Comparison of ENCODE assay signal across 14 mouse cellular contexts in the genomic region with DNA sequence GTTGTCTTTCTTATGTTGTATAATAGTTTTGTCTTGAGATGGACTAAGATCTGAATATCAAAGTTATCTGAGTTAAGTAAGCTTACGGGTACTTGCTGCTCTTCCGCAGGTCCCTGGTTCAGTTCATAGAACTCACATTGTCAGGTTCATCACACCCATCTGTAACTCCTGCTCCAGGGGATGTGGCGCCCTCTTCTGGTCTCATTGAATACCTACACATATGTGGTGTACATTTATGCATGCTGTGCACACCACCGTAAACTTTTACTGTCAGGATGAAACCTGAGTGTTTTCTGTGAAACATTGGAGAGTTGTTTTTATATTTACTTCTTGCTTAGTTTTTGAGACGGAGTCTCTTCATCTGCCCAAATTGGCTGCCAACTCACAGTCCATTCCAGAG. TPM values are rescaled to one million over a fixed set of nuclear protein-coding genes. Genes with fewer than 3 reads are reported as not detected.
A peak's percentile ranks its signal among the peaks of the same experiment; 100 is the strongest.
DNase-seq lines count a peak whose midpoint lies in the region; ATAC-seq and TF ChIP-seq lines count a peak whose summit lies in the region.
"Had no signal": no experiment of that assay in that cellular context is flagged by ENCODE, and none has a peak within 500 bp of the region (broad histone marks: within the 10 kb centered on the region; RNA-seq: fewer than 3 reads in every experiment).

No protein-coding gene starts in this region.

- no peaks in the 10 kb centered on the region for H3K9me3 ChIP-seq in kidney, postnatal 0 days (replicated peaks; ENCODE audit: low read length)
- H3K9me3 ChIP-seq: heart, embryonic 10.5 days; midbrain, embryonic 13.5 days; neural tube, embryonic 15.5 days had no signal

- H3K4me2 ChIP-seq in kidney, postnatal 0 days (ENCODE audit: low read length) = no peak overlapping the region
- H3K4me2 ChIP-seq: midbrain, embryonic 13.5 days; neural tube, embryonic 15.5 days had no signal

- no peaks in the 10 kb centered on the region for H3K4me1 ChIP-seq in kidney, postnatal 0 days (replicated peaks; ENCODE audit: insufficient read depth, low read length)
- H3K4me1 ChIP-seq: heart, embryonic 10.5 days; midbrain, embryonic 13.5 days; neural tube, embryonic 15.5 days had no signal

- intact Hi-C loops in left cerebral cortex, postnatal 4 days (cut with DNase I) = no loop called here

- H3K4me3 ChIP-seq in kidney, postnatal 0 days (replicated peaks; ENCODE audit: low read depth, low read length) = no peak overlapping the region
- H3K4me3 ChIP-seq: heart, embryonic 10.5 days; midbrain, embryonic 13.5 days; neural tube, embryonic 15.5 days had no signal

- no peak overlapping the region for H3K9ac ChIP-seq in kidney, postnatal 0 days (ENCODE audit: low read depth, low read length)
- H3K9ac ChIP-seq: midbrain, embryonic 13.5 days; neural tube, embryonic 15.5 days had no signal

- no peaks in the 10 kb centered on the region for H3K27me3 ChIP-seq in kidney, postnatal 0 days (ENCODE audit: insufficient read depth, low read length)
- H3K27me3 ChIP-seq: midbrain, embryonic 13.5 days; neural tube, embryonic 15.5 days had no signal

- H3K27ac ChIP-seq in kidney, postnatal 0 days = no peak overlapping the region
- H3K27ac ChIP-seq: heart, embryonic 10.5 days; midbrain, embryonic 13.5 days; neural tube, embryonic 15.5 days had no signal

- H3K36me3 ChIP-seq in kidney, postnatal 0 days (ENCODE audit: insufficient read depth, low read length) = peaks cover 48% of the 10 kb centered on the region

- TF ChIP-seq CTCF in kidney, postnatal 0 days (IDR thresholded peaks at IDR 0.05; ENCODE audit: low read depth) = peak; percentile 52

- no peak for ATAC-seq in kidney, postnatal 0 days (replicated peaks; ENCODE audit: low FRiP score, low read depth)
- ATAC-seq: midbrain, embryonic 13.5 days had no signal

- DNase-seq in kidney, postnatal 0 days (ENCODE audit: low spot score) = no peak
- DNase-seq in kidney, adult 11 months = no peak
- peak; percentile 23 for DNase-seq in CD4-positive helper T cell, adult 2 months (ENCODE audit: low read depth, low spot score)
- peak; percentile 70 for DNase-seq in ES-CJ7 (ENCODE audit: low read depth, low spot score)
- DNase-seq in induced T-regulatory cell, adult 2 months (ENCODE audit: low read depth) = peak; percentile 61
- no peak for DNase-seq in yolk sac, embryonic 10.5 days (ENCODE audit: low spot score)
- no peak for DNase-seq in left cerebral cortex, postnatal 4 days
- DNase-seq: adrenal gland, postnatal 10 days; cerebellum, postnatal 25 days; lung, adult 18-20 months; spleen, adult 18-20 months had no signal

- WGBS in kidney, postnatal 0 days = 97% methylated on average over 5 of the region's 5 CpGs

RNA-seq across cellular contexts. Expression of a gene that starts 9.2 kb away (rescaled TPM):
- polyA plus RNA-seq in kidney, postnatal 0 days (2015; fragmentation: Nextera tagmentation; extraction: Ambion mirVana) = 22.9 and 23.2 TPM in 2 replicates
- total RNA-seq in left cerebral cortex, postnatal 4 days (2021) = 100 to 1,000 TPM; 115 to 116 TPM

RNA-seq across cellular contexts. Expression of a gene that starts 19.9 kb away (rescaled TPM):
- polyA plus RNA-seq in kidney, postnatal 0 days (2015; fragmentation: Nextera tagmentation; extraction: Ambion mirVana) = 68.2 and 78.1 TPM in 2 replicates
- 100 to 1,000 TPM; 130 to 140 TPM for total RNA-seq in left cerebral cortex, postnatal 4 days (2021)

RNA-seq across cellular contexts. Expression of a gene that starts 59.9 kb away (rescaled TPM):
- polyA plus RNA-seq in kidney, postnatal 0 days (2015; fragmentation: Nextera tagmentation; extraction: Ambion mirVana) = 4.9 and 5.2 TPM in 2 replicates
- total RNA-seq in left cerebral cortex, postnatal 4 days (2021) = 10 to 100 TPM; 40.6 to 42.0 TPM

Comparison
In these comparisons a context has a peak if more than half of its experiments do, and no peak if none do; other contexts are left out.
1. DNase-seq: peak in CD4-positive helper T cell, adult 2 months (single experiment), ES-CJ7 (single experiment) and induced T-regulatory cell, adult 2 months (single experiment); none in kidney, postnatal 0 days (single experiment), kidney, adult 11 months (single experiment), yolk sac, embryonic 10.5 days (single experiment) and left cerebral cortex, postnatal 4 days (single experiment).